Mouse (Mus musculus) kidney, adult 2 months (tissue): ENCODE results near the gene Borcs5.

Experiments used
- CTCF ChIP-seq: fragments of 200-500 bp; conservative IDR thresholded peaks from 2 replicates; pipeline ENCODE4 v1.5.1; 2011; ENCODE audit warnings: low read depth, mild to moderate bottlenecking, control low read depth, low read length, moderate library complexity, mixed read lengths; ENCODE audit not compliant: insufficient read depth, insufficient read length
- POLR2A ChIP-seq: fragments of 200-500 bp; IDR thresholded peaks from one replicate; pipeline ENCODE4 v1.6.1; 2011; ENCODE audit warnings: low read depth, low read length, control low read depth

GRCm38 (mm10) chr6:134639210-134639609, at the start of gene Borcs5:
- TF ChIP-seq POLR2A (no peak), CTCF (no peak)
